Mouse (Mus musculus): ENCODE measurements around the gene Zfp787. TPM values are rescaled to one million over a fixed set of nuclear protein-coding genes. Genes with fewer than 3 reads are reported as not detected.

The Zfp787 gene
- 84.1 and 86.2 TPM in 2 replicates for total RNA-seq (2014; rRNA removed; ENCODE audit: low replicate concordance)
- polyA plus RNA-seq (2015; fragmentation: Nextera tagmentation; extraction: Ambion mirVana): 37.6 and 38.5 TPM in 2 replicates

DNA sequence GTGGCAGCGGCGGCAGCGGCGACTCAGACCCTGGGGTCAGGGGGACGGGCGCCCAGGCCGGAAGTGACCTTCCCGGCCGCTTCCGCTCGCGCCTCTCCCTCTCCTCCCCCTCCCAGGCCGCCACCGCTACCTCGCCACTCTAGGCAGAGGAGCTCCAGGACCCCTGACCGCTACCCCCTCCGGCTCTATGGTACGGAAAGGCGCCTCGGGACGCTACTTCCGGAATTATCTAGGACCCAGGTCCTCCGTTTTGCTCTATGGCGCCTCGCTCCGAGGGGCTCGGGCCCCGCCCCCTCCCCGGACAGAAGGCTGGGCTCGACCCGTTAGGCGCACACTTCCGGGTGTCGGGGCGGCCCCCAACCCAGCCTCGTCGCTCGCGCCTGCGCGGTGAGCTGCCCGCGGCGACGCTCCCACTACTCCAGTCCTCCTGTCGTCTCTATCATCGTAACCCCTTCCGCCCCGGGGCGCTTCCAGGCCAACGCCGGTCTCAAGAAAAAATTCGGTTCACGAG is at the start of gene Zfp787:
Gene Zfp787, minus strand, starts transcription at position 97 of the 511 bp plus-strand sequence.
- under 1% methylated on average over 50 of the region's 54 CpGs for WGBS
- DNase-seq (ENCODE audit: low spot score) (peak; percentile 96), ATAC-seq (ENCODE audit: insufficient read depth, low read depth) (peak; percentile 92)
- Histone ChIP-seq H3K9ac (replicated peaks; ENCODE audit: low read depth, low read length) (peak within 1 kb of the TSS; percentile 88), H3K4me1 (ENCODE audit: control insufficient read depth, insufficient read depth) (peaks cover 46% of the 10 kb centered on the region), H3K9me3 (replicated peaks; ENCODE audit: control insufficient read depth, low read length) (no peaks in the 10 kb centered on the region), H3K27ac (ENCODE audit: low read depth) (peak within 1 kb of the TSS; percentile 94), H3K4me3 (ENCODE audit: low read depth, low read length) (peak within 1 kb of the TSS; percentile 77), H3K4me2 (ENCODE audit: low read depth, low read length) (peak within 1 kb of the TSS; percentile 66), H3K36me3 (replicated peaks; ENCODE audit: control insufficient read depth, insufficient read depth, low read length) (no peaks in the 10 kb centered on the region), H3K27me3 (ENCODE audit: control insufficient read depth, insufficient read depth, low read length) (no peaks in the 10 kb centered on the region)
- TF ChIP-seq CTCF (IDR thresholded peaks at IDR 0.05; ENCODE audit: low read depth) (no peak), EP300 (IDR thresholded peaks at IDR 0.05; ENCODE audit: low read depth) (peak; percentile 93)

DNA sequence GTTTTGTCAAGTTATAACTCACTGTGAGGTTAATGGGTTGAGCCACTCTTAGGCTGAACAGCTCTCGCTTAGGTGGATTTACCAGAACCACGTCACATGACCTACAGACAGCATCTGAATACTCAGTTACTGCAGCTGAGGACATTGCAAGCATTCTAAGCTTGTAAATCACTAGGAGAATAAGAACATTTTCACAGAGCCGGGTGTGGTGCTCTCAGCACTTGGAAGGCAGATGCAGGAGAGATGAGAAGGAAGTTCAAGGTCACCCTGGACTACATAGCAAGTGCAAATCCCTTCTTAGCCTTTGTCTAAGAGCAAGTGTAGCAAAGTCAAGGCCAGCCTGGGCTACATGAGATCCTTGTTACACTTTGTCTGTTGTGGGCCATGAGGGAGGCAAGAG is 48.4 kb upstream of the Zfp787 start:
- ATAC-seq (ENCODE audit: insufficient read depth, low read depth): no peak

DNA sequence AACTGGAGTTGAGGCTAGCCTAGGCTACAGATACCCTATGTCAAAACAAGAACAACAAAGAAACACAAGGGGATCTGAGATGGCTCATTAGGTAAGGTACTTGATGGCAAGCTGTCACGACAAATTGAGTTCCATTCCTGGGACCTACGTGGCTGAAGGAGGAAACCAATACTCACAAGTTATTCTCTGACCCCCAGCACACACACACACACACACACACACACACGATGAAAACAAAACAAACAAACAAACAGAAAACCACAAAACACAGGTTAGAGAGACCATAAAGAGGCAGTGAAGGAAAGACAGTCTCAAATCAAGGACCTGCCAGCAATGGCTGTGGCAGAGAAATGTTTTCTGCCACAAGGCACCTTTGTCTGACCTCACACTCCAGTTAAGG is 41.0 kb upstream of the Zfp787 start, which contains the start of gene Galp:
Gene Galp, plus strand, starts transcription at position 301 of the 400 bp plus-strand sequence.
- H3K9me3 ChIP-seq (replicated peaks; ENCODE audit: control insufficient read depth, low read length): no peaks in the 10 kb centered on the region
- H3K27ac ChIP-seq (ENCODE audit: low read depth): no peak within 1 kb of the TSS
- WGBS: 41% methylated on average over 3 of the region's 3 CpGs
- ATAC-seq (ENCODE audit: insufficient read depth, low read depth): no peak
- TF ChIP-seq CTCF (IDR thresholded peaks at IDR 0.05; ENCODE audit: low read depth) (no peak), EP300 (IDR thresholded peaks at IDR 0.05; ENCODE audit: low read depth) (no peak)
- H3K4me1 ChIP-seq (ENCODE audit: control insufficient read depth, insufficient read depth): no peaks in the 10 kb centered on the region
- no peak within 1 kb of the TSS for H3K9ac ChIP-seq (replicated peaks; ENCODE audit: low read depth, low read length)
- H3K27me3 ChIP-seq (ENCODE audit: control insufficient read depth, insufficient read depth, low read length): 0 out of 2 replicates have a peak, but pooled peaks cover 5% of the 10 kb centered on the region
- no peaks in the 10 kb centered on the region for H3K36me3 ChIP-seq (replicated peaks; ENCODE audit: control insufficient read depth, insufficient read depth, low read length)
- H3K4me3 ChIP-seq (ENCODE audit: low read depth, low read length): no peak within 1 kb of the TSS
- no peak for DNase-seq (ENCODE audit: low spot score)
- H3K4me2 ChIP-seq (ENCODE audit: low read depth, low read length): no peak within 1 kb of the TSS

More for the DNA sequence above, 48.4 kb upstream of the Zfp787 start:
- no peak overlapping the region for H3K27ac ChIP-seq (ENCODE audit: low read depth)
- no peak overlapping the region for H3K9ac ChIP-seq (replicated peaks; ENCODE audit: low read depth, low read length)
- no peak overlapping the region for H3K4me3 ChIP-seq (ENCODE audit: low read depth, low read length)
- no peaks in the 10 kb centered on the region for H3K9me3 ChIP-seq (replicated peaks; ENCODE audit: control insufficient read depth, low read length)
- H3K27me3 ChIP-seq (ENCODE audit: control insufficient read depth, insufficient read depth, low read length): no peaks in the 10 kb centered on the region
- WGBS: 68% methylated on average over 3 of the region's 3 CpGs
- no peak overlapping the region for H3K4me2 ChIP-seq (ENCODE audit: low read depth, low read length)
- TF ChIP-seq CTCF (IDR thresholded peaks at IDR 0.05; ENCODE audit: low read depth) (no peak), EP300 (IDR thresholded peaks at IDR 0.05; ENCODE audit: low read depth) (no peak)
- H3K36me3 ChIP-seq (replicated peaks; ENCODE audit: control insufficient read depth, insufficient read depth, low read length): no peaks in the 10 kb centered on the region
- DNase-seq (ENCODE audit: low spot score): no peak
- no peaks in the 10 kb centered on the region for H3K4me1 ChIP-seq (ENCODE audit: control insufficient read depth, insufficient read depth)

DNA sequence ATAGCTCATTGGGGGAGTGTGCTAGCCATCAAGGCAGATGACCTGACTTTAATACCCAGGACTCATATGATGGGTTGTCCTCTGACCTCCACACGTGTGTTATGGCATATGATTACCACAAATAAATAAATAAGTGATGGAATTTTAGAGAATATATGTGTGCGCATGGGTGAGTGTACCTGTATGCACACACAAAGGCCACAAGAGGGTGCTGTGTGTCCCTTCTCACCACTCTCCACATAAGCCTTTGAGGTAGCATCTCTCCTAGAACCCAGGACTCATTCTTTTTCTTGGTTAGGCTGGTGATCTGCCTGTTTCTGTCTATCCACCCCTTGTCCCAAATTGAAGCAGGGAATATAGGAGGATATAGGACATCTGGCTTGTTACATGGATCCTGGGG is 40.0 kb upstream of the Zfp787 start:
- WGBS: 35% methylated on average over 2 of the region's 2 CpGs
- no peak overlapping the region for H3K4me2 ChIP-seq (ENCODE audit: low read depth, low read length)
- no peak for DNase-seq (ENCODE audit: low spot score)
- H3K9me3 ChIP-seq (replicated peaks; ENCODE audit: control insufficient read depth, low read length): no peaks in the 10 kb centered on the region
- ATAC-seq (ENCODE audit: insufficient read depth, low read depth): no peak
- no peak overlapping the region for H3K4me3 ChIP-seq (ENCODE audit: low read depth, low read length)
- 0 out of 2 replicates have a peak, but pooled peaks have one; percentile 8 for TF ChIP-seq CTCF (IDR thresholded peaks at IDR 0.05; ENCODE audit: low read depth)
- no peak for TF ChIP-seq EP300 (IDR thresholded peaks at IDR 0.05; ENCODE audit: low read depth)
- H3K9ac ChIP-seq (replicated peaks; ENCODE audit: low read depth, low read length): no peak overlapping the region
- no peak overlapping the region for H3K27ac ChIP-seq (ENCODE audit: low read depth)
- H3K4me1 ChIP-seq (ENCODE audit: control insufficient read depth, insufficient read depth): no peaks in the 10 kb centered on the region
- 0 out of 2 replicates have a peak, but pooled peaks cover 5% of the 10 kb centered on the region for H3K27me3 ChIP-seq (ENCODE audit: control insufficient read depth, insufficient read depth, low read length)
- no peaks in the 10 kb centered on the region for H3K36me3 ChIP-seq (replicated peaks; ENCODE audit: control insufficient read depth, insufficient read depth, low read length)

DNA sequence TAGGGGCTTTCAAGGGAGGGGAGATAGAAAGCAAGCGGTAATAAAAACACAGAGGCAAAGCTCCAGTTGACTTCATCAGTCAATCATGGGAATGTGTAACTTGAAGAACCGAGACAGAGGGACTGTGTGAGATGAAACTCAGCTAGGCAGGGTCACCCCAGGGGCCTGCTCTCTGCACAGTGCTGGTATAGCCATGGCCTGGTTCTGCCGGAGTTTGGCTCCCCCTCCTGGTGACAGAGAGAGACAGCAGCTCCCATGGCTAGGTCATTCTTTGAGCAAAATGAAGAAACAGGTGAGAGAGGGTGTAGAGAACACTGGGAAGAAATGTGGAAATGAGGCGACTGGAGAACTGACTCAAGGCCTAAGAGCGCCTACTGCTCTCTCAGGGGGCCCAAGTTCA is 38.3 kb upstream of the Zfp787 start:
- Histone ChIP-seq H3K27ac (ENCODE audit: low read depth) (no peak overlapping the region), H3K27me3 (ENCODE audit: control insufficient read depth, insufficient read depth, low read length) (0 out of 2 replicates have a peak, but pooled peaks cover 9% of the 10 kb centered on the region), H3K4me2 (ENCODE audit: low read depth, low read length) (no peak overlapping the region), H3K4me3 (ENCODE audit: low read depth, low read length) (no peak overlapping the region), H3K4me1 (ENCODE audit: control insufficient read depth, insufficient read depth) (no peaks in the 10 kb centered on the region), H3K36me3 (replicated peaks; ENCODE audit: control insufficient read depth, insufficient read depth, low read length) (peaks cover 8% of the 10 kb centered on the region; the same call in 1 of the 2 replicates), H3K9me3 (replicated peaks; ENCODE audit: control insufficient read depth, low read length) (no peaks in the 10 kb centered on the region), H3K9ac (replicated peaks; ENCODE audit: low read depth, low read length) (no peak overlapping the region)
- TF ChIP-seq EP300 (IDR thresholded peaks at IDR 0.05; ENCODE audit: low read depth) (no peak), CTCF (IDR thresholded peaks at IDR 0.05; ENCODE audit: low read depth) (peak; percentile 83)
- peak; percentile 78 for ATAC-seq (ENCODE audit: insufficient read depth, low read depth)
- WGBS: 19% methylated on average over 5 of the region's 5 CpGs
- DNase-seq (ENCODE audit: low spot score): peak; percentile 42
